Mouse (Mus musculus) CD4-positive, CD25-positive, alpha-beta regulatory T cell, adult 4 months (primary cell): Measurements from ENCODE around the gene Lacc1. TPM values are rescaled to one million over a fixed set of nuclear protein-coding genes. Genes with fewer than 3 reads are reported as not detected.
"Not testable (repeated sequence)": the region's sequence is repeated elsewhere in the genome, so short reads cannot be mapped to it uniquely, and the experiment has no call there.

Experiments
- ATAC-seq: one replicate; pipeline ENCODE4 v1.8.0; 2017
- polyA plus RNA-seq, 2 experiments: library from polyadenylated mRNA; unstranded; fragments of 100-300 nt; shearing (Covaris generic); gene quantifications; one replicate each; pipeline ENCODE4 v1.2.1; 2017

The Lacc1 gene
- polyA plus RNA-seq: under 1 TPM in 1 of 2 experiments, not detected in 1; 0.33 TPM

- ATAC-seq: peak; percentile 95
Observed at GRCm38 (mm10) chr14:77036226-77037046, at the start of gene Lacc1, which contains the start of gene Ccdc122. Gene Lacc1 (minus strand): TSS chr14:77036904. Gene Ccdc122 (plus strand): TSS chr14:77036772.

DNA sequence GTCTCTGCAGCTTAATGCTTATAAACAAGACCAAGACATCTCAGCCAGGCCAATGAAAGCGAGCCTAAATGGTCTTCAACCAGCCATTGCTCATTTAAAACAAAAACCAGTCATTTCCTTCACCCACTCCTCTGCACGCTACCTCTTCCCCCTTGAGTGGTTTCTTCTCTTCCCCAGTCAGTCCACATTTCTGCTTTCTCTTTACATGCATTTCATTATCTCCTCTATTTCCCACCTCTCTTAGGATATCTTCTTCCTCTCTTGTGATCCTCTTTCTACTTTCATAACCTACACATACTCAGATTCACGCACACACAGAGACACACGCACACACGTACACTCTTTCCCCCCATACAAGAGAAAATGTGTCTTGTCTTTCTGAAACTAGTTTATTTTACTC lies 44.5 kb upstream of the Lacc1 start:
- no peak for ATAC-seq

DNA sequence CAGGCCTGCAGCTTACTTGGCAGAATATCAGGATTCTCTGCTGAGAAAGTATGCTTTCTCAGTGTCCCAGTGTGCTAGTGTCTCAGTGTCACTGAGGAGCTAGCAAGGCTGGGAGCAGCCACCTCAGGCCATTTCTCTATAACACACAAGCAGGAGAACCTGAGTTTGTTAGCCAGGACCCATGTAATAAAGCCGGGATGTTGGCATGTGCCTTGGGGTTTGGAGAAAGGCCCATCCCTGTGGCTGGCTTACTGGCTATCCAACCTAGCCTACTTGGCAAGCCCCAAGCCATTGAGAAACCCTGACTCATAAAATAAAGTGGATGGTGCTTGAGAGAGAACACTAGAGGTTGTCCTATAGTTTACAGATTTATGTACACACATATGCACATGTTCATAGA lies 32.7 kb upstream of the Lacc1 start:
- no peak for ATAC-seq

- no peak for ATAC-seq
Observed at GRCm38 (mm10) chr14:77053288-77053687, 16.6 kb upstream of the Lacc1 start.

DNA sequence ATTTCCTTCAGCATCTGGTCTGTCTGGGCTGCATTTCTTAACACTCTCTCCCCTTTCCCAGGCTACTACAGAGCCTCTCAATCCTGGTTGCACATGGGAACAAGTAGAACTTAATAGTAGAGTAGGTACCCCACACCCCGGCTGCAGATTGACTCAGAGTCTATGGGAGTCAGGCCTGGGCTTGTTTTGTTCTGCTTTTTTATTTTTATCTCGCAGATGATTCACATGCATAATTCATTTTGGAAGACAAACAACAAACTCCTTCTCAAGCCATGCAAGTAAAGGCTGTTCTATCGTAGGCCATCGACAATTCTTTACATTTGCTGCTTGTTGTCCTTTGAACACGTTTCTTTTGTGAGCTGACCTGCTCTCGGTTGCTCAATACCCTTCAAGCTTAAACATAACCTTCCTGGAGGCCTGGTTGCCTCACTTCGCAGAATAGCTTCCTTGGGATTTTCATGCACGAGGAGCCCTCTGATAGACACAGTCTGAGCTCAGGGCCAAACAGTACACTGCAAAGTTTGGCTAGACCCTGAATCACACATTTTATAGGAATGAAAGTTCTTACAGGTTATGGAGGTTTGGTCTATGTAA lies 1.2 kb upstream of the Lacc1 start:
- ATAC-seq: no peak

DNA sequence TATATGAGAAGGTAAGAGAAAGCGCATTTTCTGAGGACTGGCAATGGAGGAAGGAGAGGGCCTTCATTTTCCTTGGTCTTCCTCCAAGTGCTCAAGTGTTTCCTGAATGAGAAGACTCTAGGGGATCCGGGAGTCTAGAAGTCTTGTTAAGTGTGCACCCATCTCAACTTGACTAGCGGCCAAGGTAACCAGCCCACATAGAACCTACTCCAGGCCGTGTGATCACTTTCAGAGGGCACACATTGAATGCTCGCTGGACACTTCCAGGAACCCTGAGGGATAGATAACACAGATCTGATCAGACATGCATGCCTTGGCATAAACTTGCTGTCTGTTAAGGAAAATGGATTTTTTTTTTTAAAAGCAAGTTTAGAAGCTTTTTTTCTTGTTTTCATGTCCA lies 626 bp upstream of the Lacc1 start:
- no peak for ATAC-seq

GRCm38 (mm10) chr14:77034970-77035369 lies 1.7 kb downstream of the Lacc1 start:
- no peak for ATAC-seq

DNA sequence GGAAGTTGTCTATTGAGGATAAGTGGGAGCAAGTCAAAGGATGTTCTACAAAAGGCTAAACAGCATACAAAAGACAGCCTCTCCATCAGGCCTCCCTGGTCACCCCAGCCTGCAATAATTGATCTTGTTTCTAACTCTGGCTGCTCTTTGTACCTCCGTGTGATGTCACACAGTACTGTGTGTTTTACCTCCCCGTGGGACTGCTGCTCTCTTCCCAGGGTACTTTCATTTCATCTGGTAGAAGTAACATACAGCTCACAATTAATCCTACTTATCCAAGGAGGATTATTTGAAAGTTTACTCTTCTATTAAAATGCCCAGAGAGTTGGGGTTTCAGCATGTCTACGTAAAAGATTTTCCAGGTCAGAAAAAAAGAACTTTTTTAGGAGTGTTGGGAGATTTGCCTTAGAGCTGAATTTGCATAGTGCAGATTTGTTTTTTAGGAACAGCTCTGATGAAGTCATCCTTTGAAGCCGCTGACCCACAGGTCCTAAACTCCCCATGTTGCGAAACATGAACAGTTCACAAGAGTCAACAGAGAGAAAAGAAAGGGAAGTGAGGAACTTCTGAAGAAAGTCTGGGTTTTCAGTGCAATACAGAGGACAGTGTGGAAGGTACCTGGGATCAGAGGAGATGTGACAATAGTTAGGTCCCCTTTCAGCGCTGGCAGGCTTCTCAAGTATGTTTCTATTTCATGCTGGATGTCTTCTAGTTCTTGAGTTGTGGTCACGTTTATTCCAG lies 2.4 kb downstream of the Lacc1 start:
- no peak for ATAC-seq

GRCm38 (mm10) chr14:77033391-77033790 lies 3.3 kb downstream of the Lacc1 start:
- no peak for ATAC-seq

GRCm38 (mm10) chr14:77032433-77032832 lies 4.3 kb downstream of the Lacc1 start:
- no peak for ATAC-seq

DNA sequence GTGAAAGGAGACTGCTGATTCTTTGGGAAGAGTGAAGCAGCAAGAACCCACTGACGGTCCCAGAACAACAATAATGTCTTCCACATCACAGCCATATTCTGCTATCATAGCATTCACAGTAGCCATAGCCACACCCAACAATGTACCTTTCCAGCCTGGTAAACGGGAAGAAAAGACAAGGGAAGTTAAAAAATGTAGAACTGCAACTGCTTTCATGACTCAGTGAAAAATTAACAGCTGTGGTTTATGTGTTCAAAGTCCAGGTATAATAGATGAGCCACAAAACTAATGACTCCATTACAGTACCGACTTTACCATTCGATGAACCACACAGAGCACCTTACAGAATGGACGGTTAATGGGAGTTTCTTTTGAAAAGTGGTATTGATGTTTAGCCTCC lies 5.9 kb downstream of the Lacc1 start:
- no peak for ATAC-seq

DNA sequence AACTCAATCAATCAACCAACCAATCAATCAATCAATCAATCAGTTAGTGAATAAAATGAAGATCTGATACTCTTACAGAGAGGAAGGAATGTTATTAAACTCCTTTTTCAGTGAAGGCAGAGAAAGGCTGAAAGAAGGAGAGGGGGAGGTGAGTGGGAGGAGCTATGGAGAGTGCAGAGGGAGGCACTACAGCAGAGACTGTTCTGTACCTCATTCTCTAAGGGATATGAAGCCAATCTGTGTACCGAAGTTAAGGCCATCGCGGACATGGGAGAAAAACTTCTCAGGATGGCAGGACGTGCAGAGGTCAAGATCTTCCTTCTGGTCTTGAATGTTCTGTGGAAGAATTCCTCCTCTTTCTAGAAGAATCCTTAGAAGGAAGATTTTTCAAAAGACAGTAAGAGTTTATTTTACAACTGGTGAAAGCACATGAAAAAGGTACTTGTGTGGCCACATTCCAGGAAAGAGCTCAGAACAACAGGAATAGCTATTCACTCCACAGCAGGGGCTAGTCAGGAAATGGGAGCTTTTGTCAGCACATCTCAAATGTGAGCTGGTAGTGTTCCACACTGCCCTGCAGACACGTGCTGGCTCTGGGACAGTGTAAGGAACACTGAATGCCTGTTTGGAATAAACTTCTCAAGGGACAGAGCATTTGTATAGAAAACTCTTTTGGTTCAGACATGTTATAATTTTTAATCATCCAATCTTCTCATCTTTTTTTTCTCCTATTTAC lies 7.2 kb downstream of the Lacc1 start:
- no peak for ATAC-seq

- no peak for ATAC-seq
Observed at GRCm38 (mm10) chr14:77024499-77024898, 12.2 kb downstream of the Lacc1 start.

GRCm38 (mm10) chr14:77017211-77017610 lies 19.5 kb downstream of the Lacc1 start:
- ATAC-seq: no peak

DNA sequence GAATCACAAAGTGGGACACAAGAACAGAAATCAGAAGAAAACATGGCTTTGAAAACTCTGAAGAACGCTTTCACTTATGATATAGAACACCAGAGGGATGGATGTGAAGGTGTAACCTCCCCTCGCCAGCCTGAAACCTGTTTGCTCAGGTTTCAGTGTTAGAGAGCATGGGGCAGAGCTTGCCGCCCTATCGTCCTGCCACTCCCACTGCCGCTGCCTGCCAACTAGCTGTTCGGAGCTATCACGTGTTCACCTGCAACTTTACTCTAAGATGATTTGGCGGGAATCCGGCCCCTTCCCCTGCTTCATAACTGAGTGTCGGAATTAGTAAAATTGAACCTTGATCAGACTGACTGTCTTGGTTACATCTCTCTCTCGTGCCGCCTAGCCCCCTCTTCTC lies 19.9 kb downstream of the Lacc1 start:
- ATAC-seq: not testable (repeated sequence)

DNA sequence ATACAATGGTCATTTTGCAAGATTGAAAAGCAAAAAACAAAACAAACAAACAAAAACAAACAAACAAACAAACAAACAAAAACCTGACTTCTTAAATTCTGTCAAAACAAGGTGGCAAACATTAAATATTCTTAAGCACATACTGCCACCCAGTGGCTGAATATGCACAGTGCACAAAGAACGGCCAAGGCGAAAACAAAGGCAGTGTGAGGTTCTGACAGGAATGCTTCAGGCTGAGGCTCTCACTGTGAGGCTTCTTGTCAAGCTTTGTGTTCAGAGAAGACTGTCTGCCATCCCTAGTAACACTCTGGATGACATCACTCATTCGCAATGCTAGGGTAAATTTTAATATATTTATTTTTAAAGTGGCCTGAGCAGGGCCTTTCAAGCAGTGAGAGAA lies 24.9 kb downstream of the Lacc1 start:
- ATAC-seq: peak; percentile 65

- peak; percentile 62 for ATAC-seq
Observed at GRCm38 (mm10) chr14:77008238-77008637, 28.5 kb downstream of the Lacc1 start.

GRCm38 (mm10) chr14:77005566-77005965 lies 31.1 kb downstream of the Lacc1 start:
- ATAC-seq: no peak

DNA sequence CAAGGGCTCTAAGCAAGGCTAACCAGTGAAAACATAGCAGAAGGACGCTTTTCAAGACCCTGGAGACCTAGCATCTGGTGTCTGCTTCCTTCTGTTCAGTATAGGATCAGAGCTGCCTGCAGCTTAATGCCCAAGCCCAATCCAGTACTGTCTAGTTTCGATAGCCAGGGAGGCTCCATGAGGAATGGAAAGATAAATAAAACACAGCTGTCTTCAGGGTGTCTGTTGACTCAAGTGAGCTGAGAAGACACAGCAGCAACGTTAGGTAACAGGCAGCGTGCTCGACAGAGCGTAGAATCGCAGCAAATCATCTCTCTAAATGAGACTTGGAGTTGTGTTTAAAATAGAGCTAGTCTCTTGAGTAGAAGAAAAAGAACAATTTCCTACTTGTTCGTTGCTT lies 32.0 kb downstream of the Lacc1 start:
- no peak for ATAC-seq

DNA sequence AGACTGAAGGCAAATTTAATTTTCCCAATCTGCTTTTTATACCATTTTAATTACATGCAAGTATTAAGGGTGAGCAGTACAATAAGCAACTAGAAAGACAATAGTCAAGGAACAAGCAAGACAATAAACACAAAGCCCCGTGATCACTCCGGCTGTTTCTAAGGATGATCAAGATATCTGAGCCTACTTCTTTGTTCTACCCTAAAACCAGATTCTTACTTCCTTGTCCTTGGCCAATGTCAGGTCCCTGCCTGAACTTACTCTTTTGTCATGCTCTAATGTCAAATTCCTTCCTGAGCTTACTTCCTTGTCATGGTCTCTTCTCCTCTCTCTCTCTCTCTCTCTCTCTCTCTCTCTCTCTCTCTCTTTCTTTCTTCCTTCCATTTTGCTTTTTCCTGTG lies 46.4 kb downstream of the Lacc1 start:
- not testable (repeated sequence) for ATAC-seq

GRCm38 (mm10) chr14:76981781-76982180 lies 54.9 kb downstream of the Lacc1 start:
- ATAC-seq: no peak

DNA sequence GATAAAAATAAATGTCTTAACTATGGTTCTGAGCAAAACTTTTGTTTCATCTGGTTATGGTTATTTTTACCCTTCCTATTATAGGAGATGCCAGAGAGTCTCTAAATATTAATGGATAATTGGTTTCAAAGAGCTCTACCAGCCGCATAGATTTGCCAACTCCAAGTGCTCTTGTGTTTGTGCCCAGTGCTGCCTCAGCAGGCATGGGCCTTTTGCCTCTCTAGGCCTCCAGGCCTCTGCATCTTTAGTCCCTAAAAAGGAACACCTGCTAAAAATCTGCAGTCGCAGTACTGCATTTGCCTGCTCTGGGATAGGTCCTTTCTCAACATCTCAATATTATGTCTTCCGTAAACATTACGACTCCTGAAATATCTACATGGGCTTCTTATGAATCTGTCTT lies 55.5 kb downstream of the Lacc1 start:
- ATAC-seq: no peak

- no peak for ATAC-seq
Observed at GRCm38 (mm10) chr14:76979569-76979968, 57.1 kb downstream of the Lacc1 start.
